Comparison of ENCODE assay signal across 13 mouse cellular contexts in the genomic region with DNA sequence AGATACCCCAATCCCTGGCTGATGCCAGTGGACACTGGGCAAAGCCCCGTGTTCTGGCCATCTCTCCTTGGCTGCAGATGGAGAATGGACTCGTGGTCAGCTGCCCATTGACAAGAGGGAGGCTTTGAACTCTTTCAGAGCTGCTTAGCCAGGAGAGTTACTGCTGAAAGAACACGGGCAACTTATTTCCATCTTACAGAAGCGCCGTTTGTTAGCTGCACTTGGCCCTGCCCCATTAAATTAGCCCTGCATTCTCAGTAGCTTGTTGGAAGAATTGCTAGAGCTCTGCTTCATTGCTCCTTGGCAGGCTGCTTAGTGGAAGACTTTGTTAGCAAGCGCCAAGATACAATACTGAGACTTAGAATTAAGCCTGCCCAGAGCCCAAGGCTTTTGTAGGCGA.
A peak's percentile ranks its signal among the peaks of the same experiment; 100 is the strongest.
DNase-seq lines count a peak whose midpoint lies in the region; ATAC-seq and TF ChIP-seq lines count a peak whose summit lies in the region.
"Had no signal": no experiment of that assay in that cellular context is flagged by ENCODE, and none has a peak within 500 bp of the region (broad histone marks: within the 10 kb centered on the region; RNA-seq: fewer than 3 reads in every experiment).

No protein-coding gene starts in this region.

- no peak overlapping the region for H3K9ac ChIP-seq in kidney, embryonic 16.5 days (replicated peaks; ENCODE audit: low read length)
- H3K9ac ChIP-seq: heart, embryonic 13.5 days; liver, embryonic 13.5 days had no signal

- DNase-seq in kidney, adult 2 months, result peak; percentile 6
- peak; percentile 55 for DNase-seq in brain, embryonic 18.5 days (ENCODE audit: low read depth, low spot score)
- DNase-seq in frontal cortex, adult 2 months (ENCODE audit: extremely low spot score in 1 of 2, low spot score in 1 of 2), result peak; percentile 38 to 51
- peak; percentile 39 to 65 for DNase-seq in left cerebral cortex, postnatal 14 days (ENCODE audit: low spot score in 2 of 2)
- no peak for DNase-seq in heart, postnatal 10 days
- no peak for DNase-seq in MN1 (ENCODE audit: low spot score)
- DNase-seq: liver, embryonic 13.5 days; lung, postnatal 36 days; retina, postnatal 1 day had no signal

- H3K4me1 ChIP-seq in kidney, adult 2 months (ENCODE audit: control insufficient read depth, insufficient read depth, low read length), result no peaks in the 10 kb centered on the region
- H3K4me1 ChIP-seq in kidney, embryonic 16.5 days (ENCODE audit: insufficient read depth, low read length), result no peaks in the 10 kb centered on the region
- H3K4me1 ChIP-seq: heart, embryonic 13.5 days had no signal

- intact Hi-C loops in left cerebral cortex, postnatal 14 days (cut with DNase I), result no loop called here
- intact Hi-C loops in heart, postnatal 10 days (cut with DNase I), result no loop called here

- no peak overlapping the region for H3K27ac ChIP-seq in kidney, adult 2 months (ENCODE audit: insufficient read depth, low read depth, low read length)
- H3K27ac ChIP-seq in kidney, embryonic 16.5 days (ENCODE audit: low read length), result no peak overlapping the region
- H3K27ac ChIP-seq: heart, embryonic 13.5 days had no signal

- no peak for TF ChIP-seq CTCF in kidney, adult 2 months (conservative IDR thresholded peaks at IDR 0.05; ENCODE audit: insufficient read depth, insufficient read length, low read depth, low read length)

- ATAC-seq in kidney, embryonic 16.5 days (ENCODE audit: low FRiP score, low TSS enrichment), result no peak
- no peak for ATAC-seq in erythroid progenitor cell, adult 5-6 weeks (replicated peaks; ENCODE audit: low FRiP score, poor library complexity, severe bottlenecking)
- ATAC-seq: inflammation-experienced regulatory T-cells, adult 6 months had no signal

- H3K27me3 ChIP-seq in kidney, adult 2 months (replicated peaks; ENCODE audit: control insufficient read depth, insufficient read depth, low read length), result no peaks in the 10 kb centered on the region
- no peaks in the 10 kb centered on the region for H3K27me3 ChIP-seq in kidney, embryonic 16.5 days (ENCODE audit: insufficient read depth, low read length)
- H3K27me3 ChIP-seq: heart, embryonic 13.5 days; liver, embryonic 13.5 days had no signal

- no peaks in the 10 kb centered on the region for H3K9me3 ChIP-seq in kidney, embryonic 16.5 days (ENCODE audit: low read length)
- H3K9me3 ChIP-seq: heart, embryonic 13.5 days; liver, embryonic 13.5 days had no signal

- no peaks in the 10 kb centered on the region for H3K36me3 ChIP-seq in kidney, adult 2 months (ENCODE audit: control insufficient read depth, insufficient read depth, low read length)
- H3K36me3 ChIP-seq in kidney, embryonic 16.5 days (ENCODE audit: insufficient read depth, low read length), result no peaks in the 10 kb centered on the region
- H3K36me3 ChIP-seq: heart, embryonic 13.5 days; liver, embryonic 13.5 days had no signal

- no peak overlapping the region for H3K4me2 ChIP-seq in kidney, embryonic 16.5 days (replicated peaks; ENCODE audit: low read depth, low read length)
- H3K4me2 ChIP-seq: heart, embryonic 13.5 days had no signal

- WGBS in kidney, adult 2 months, result 58% methylated on average over 7 of the region's 7 CpGs
- 70% methylated on average over 7 of the region's 7 CpGs for WGBS in kidney, embryonic 16.5 days

- TF ChIP-seq POLR2A in kidney, adult 2 months (IDR thresholded peaks at IDR 0.05; ENCODE audit: low read depth, low read length), result no peak

- H3K4me3 ChIP-seq in kidney, adult 2 months (ENCODE audit: insufficient read depth, low read depth, low read length), result no peak overlapping the region
- H3K4me3 ChIP-seq in kidney, embryonic 16.5 days (ENCODE audit: low read length), result no peak overlapping the region
- H3K4me3 ChIP-seq: heart, embryonic 13.5 days; liver, embryonic 13.5 days had no signal

Comparison
In these comparisons a context has a peak if more than half of its experiments do, and no peak if none do; other contexts are left out.
1. DNase-seq: peak in kidney, adult 2 months (single experiment), brain, embryonic 18.5 days (single experiment), frontal cortex, adult 2 months (2 of 2) and left cerebral cortex, postnatal 14 days (2 of 2); none in heart, postnatal 10 days (0 of 2) and MN1 (single experiment).